Mouse (Mus musculus): ENCODE measurements around the gene Gm36210. TPM values are rescaled to one million over a fixed set of nuclear protein-coding genes. Genes with fewer than 3 reads are reported as not detected.
"Not testable (repeated sequence)": the region's sequence is repeated elsewhere in the genome, so short reads cannot be mapped to it uniquely, and the experiment has no call there.

Gm36210 gene
- total RNA-seq, 2 experiments from 2014 or later = not detected

GRCm38 (mm10) chr7:4898851-4899648 is 7.3 kb downstream of the Gm36210 start:
- no peak; the same call in 1 of the 2 replicates for ATAC-seq (replicated peaks; ENCODE audit: poor library complexity)

DNA sequence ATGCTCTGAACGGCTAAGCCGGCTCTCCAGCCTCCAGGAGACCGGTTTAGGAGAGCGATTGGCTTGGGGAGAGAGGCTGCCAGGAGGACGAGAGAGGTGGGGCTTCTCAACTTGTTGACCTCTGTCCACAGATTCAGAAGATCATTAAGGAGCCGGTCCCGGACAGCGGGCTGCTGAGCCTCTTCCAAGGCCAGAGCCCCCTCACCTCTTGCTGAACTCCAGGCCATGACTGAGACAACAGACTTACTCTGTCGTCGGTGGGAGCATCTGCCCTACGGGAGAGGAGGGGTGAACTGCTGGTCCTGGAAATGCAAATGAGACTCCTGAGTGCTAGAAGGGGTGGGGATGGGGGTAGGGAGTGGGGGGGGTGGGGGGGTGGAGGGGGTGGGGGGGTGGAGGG is 11.1 kb downstream of the Gm36210 start:
- no peak for ATAC-seq (replicated peaks; ENCODE audit: poor library complexity)

GRCm38 (mm10) chr7:4886680-4887079 is 19.6 kb downstream of the Gm36210 start:
- ATAC-seq (replicated peaks; ENCODE audit: poor library complexity) = no peak

GRCm38 (mm10) chr7:4879036-4879435 is 27.3 kb downstream of the Gm36210 start:
- ATAC-seq (replicated peaks; ENCODE audit: poor library complexity) = not testable (repeated sequence)

GRCm38 (mm10) chr7:4878186-4878585 is 28.1 kb downstream of the Gm36210 start:
- ATAC-seq (replicated peaks; ENCODE audit: poor library complexity) = peak; percentile 46

GRCm38 (mm10) chr7:4877226-4877625 is 29.1 kb downstream of the Gm36210 start:
- ATAC-seq (replicated peaks; ENCODE audit: poor library complexity) = peak; percentile 23

DNA sequence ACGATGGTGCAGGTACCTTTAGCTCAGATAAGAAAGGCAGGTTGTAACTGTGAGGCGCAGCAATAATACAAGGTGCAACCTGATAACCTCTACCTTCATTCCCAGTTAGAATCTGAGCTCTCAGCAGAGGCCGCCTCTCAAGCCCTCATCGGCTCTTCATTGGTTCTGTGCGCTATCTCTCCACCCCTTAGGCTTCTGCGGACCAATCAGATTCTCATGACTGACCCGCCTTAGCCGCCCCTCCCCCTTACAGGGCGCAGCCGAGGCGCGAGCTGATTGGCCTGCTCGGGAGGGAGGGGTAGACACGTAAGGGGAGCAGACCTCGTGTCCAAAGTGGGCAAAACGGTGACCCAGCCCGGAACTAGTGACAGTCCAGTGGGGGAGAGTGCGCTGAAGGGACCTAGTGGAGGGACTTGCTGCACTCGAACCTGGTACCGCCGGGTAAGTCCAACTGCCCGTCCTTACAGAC is 29.5 kb downstream of the Gm36210 start, which contains the start of gene Isoc2a:
Gene Isoc2a (plus strand): TSS at position 401 of the 469 bp plus-strand sequence.
- ATAC-seq (replicated peaks; ENCODE audit: poor library complexity) = peak; percentile 98

DNA sequence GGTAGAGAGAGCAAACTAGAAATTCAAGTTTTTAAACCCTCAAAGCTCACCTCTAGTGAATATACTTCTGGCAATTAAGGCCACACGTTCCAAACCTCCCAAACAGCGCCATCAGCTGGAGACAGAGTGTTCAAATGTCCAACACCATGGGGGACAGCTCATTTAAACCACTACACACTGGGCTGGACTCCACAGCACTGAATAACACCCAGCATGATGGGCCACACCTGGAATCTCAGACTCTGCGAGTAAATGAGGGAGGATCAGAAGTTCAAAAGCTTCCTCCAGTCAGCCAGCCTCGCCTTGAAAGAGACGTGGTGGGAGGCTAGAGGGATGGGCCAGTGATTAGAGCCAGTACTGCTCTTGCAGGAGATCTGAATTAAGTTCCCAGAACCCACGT is 36.2 kb downstream of the Gm36210 start, which contains the start of gene Isoc2b:
Gene Isoc2b (minus strand): TSS at position 126 of the 400 bp plus-strand sequence.
- no peak for ATAC-seq (replicated peaks; ENCODE audit: poor library complexity)

- no peak for ATAC-seq (replicated peaks; ENCODE audit: poor library complexity)
Measured at GRCm38 (mm10) chr7:4866631-4867180, 39.6 kb downstream of the Gm36210 start.

GRCm38 (mm10) chr7:4865579-4866493 is 40.5 kb downstream of the Gm36210 start:
- ATAC-seq (replicated peaks; ENCODE audit: poor library complexity) = peak; percentile 95

- ATAC-seq (replicated peaks; ENCODE audit: poor library complexity) = peak; percentile 33
Measured at GRCm38 (mm10) chr7:4865090-4865489, 41.2 kb downstream of the Gm36210 start.

- no peak for ATAC-seq (replicated peaks; ENCODE audit: poor library complexity)
Measured at GRCm38 (mm10) chr7:4864130-4864845, 42.0 kb downstream of the Gm36210 start.

GRCm38 (mm10) chr7:4863541-4864080 is 42.7 kb downstream of the Gm36210 start:
- ATAC-seq (replicated peaks; ENCODE audit: poor library complexity) = no peak

- ATAC-seq (replicated peaks; ENCODE audit: poor library complexity) = no peak
Measured at GRCm38 (mm10) chr7:4863041-4863440, 43.3 kb downstream of the Gm36210 start.

GRCm38 (mm10) chr7:4860926-4861325 is 45.4 kb downstream of the Gm36210 start:
- not testable (repeated sequence) for ATAC-seq (replicated peaks; ENCODE audit: poor library complexity)

DNA sequence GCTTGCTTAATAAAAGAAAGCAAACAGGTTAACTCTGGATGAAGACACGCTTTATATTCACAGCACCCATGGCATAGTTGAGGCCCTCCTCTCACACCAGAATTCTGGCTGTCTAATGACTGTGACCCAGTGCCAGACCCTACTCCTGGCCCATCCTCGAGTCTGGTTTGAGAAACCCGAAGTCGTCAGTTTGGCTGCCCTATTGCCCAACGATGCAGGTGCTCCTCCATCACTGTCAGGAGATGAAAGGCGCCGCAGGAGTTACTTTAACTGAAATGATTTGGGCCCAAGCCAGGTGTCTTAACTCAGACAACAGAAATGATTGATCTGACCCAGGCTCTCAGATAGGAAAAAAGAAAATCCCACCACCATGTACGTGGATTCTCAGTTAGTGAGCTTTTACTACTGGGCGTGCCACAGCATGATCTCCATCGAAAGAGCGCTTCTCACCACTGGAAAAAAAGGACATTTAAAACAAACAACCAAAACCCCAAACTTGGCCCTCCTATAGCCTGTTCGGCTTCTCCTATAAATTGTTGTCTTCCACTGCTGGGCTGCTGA is 46.8 kb downstream of the Gm36210 start:
- ATAC-seq (replicated peaks; ENCODE audit: poor library complexity) = no peak

DNA sequence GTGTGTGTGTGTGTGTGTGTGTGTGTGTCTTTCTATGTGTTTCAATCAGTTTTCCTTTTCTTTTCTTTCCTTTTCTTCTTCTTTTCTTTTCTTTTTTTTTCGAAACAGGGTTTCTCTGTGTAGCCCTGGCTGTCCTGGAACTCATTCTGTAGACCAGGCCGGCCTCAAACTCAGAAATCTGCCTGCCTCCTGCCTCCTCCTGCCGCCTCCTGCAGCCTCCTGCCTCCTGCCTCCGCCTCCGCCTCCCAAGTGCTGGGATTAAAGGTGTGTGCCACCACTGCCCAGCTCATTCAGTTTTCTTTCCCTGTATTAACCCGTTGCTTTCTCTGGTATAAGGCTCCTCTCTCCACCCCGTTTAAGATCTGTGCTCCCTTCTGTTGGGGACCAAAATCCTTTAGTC is 49.0 kb downstream of the Gm36210 start:
- no peak for ATAC-seq (replicated peaks; ENCODE audit: poor library complexity)

DNA sequence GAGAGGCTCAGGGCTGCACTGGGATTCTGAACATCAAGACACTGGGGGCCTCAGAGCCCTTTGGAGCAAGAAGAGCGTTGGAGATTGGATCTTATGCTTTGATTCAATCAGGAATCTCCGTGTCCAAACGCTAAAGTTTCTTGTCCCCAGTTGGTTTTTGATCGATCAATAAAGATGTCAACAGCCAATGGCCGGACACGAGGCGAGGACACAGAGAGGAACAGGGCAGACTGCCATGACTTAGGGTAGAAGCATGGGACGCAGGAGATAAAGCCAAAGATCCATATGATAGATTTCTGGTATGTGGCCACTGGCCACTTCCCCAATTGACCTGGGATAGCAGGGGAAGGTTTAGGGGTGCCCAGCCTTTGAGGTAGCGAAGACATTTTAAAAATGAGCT is 49.8 kb downstream of the Gm36210 start:
- no peak for ATAC-seq (replicated peaks; ENCODE audit: poor library complexity)

- ATAC-seq (replicated peaks; ENCODE audit: poor library complexity) = no peak
Measured at GRCm38 (mm10) chr7:4853613-4854012, 52.7 kb downstream of the Gm36210 start.

- no peak for ATAC-seq (replicated peaks; ENCODE audit: poor library complexity)
Measured at GRCm38 (mm10) chr7:4851315-4851688, 55.0 kb downstream of the Gm36210 start.
